Mouse (Mus musculus) 416B (cell line): ENCODE results near the gene Dach2.
"Not testable (repeated sequence)": the region's sequence is repeated elsewhere in the genome, so short reads cannot be mapped to it uniquely, and the experiment has no call there.

Experiments used
- DNase-seq: peaks from one replicate; pipeline ENCODE4 v3.0.0; 2011; ENCODE audit warnings: low read depth

The Dach2 gene

DNA sequence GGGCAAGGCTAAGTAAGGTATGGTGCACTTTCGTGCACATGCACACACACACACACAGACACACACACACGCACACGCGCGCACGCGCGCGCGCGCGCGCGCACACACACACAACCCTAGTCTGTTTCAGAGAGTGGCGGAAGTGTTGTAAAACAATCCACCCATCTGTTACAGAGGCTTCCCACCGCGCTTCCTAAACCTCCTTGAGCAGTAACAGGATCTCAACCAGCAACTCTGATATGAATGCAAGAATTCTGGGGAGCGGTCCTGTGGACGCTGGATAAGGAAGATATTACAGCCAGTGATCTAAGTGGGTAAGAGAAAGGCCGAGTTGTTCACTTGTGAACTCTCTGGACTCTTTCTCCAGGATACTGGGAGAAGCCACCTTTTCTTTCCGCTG lies at the start of gene Dach2:
Gene Dach2 (plus strand): TSS at position 107 of the 400 bp plus-strand sequence.
- DNase-seq = no peak

DNA sequence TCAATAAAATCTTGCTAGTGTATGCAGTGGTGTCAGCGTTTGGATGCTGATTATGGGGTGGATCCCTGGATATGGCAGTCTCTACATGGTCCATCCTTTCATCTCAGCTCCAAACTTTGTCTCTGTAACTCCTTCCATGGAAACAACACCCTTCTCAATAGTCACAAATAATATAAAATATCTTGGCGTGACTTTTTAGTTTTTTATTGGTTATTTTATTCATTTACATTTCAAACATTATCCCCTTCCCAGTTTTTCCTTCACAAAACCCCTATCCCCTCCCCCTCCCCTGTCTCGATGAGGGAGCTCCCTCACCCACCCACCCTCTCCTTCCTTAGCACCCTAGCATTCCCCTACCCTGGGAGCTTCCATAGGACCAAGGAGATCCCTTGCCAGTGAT lies 44.9 kb upstream of the Dach2 start:
- not testable (repeated sequence) for DNase-seq

DNA sequence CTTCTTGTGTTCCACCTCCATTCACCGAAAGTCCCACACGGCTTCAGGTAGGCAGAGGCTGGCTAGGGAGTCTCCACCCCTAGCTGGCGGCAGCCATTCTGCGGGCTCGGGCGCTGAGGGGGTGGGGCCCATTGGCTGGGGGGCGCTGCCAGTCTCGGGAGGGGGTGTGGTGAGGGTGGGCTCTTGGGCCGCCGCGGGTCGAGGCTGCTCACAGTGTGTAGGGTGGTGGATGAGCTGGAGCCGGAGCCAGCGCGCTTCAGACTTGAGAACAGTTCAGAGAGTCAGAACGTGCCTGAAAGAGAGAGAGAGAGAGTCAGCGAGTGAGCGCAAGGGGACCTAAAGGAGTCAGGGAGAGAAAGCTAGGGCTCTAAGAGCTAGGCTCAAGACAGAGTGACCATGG lies 721 bp downstream of the Dach2 start:
- no peak for DNase-seq

DNA sequence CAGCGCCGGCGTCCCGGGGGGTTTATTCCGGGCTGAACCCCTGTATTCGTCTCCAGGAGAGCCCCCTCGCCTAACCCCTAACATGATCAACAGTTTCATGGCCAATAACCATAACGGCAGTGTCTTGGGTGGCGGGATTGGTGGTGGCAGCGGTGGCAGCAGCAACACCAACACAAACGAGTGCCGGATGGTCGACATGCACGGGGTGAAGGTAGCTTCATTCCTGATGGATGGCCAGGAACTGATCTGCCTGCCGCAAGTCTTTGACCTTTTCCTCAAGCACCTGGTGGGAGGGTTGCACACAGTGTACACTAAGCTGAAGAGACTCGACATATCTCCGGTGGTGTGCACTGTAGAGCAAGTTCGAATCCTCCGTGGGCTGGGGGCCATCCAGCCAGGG lies 1.2 kb downstream of the Dach2 start:
- DNase-seq = no peak

DNA sequence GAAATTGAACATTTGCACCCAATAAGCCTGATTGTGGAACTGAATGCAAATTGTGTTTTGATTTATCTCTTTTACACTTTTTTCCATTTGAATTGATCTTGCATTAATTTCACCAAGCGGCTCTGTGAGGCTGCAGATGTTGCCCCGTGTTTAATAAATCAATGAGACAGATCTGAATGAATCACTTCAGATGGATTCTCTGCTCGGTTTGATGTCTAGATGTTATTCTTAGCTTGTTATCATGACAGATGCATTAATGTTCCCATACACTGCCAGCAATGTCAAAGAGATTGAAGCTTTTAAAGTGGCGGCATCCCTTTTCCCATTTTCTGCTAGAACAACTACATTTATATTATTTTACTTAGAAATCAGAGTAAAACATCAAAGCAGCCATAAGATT lies 7.0 kb downstream of the Dach2 start:
- no peak for DNase-seq

DNA sequence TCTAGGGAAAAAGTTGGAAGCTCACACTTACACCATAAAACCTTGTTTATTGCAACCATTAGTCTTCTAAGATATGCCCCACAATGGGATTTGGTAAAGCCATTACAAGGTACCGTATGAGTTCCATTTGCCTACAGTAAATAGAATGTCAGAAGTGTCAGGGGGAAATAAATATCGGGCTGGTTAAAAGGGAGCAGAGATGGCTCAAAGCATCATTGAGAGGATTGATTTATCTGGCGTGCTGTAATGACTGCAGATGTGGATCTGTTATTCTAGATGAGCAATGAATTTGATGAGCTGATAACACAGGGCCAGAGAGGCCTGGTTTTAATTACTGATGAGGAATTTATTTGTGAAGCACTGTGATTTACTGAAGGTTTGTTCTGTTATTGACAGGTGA lies 40.8 kb downstream of the Dach2 start:
- no peak for DNase-seq

DNA sequence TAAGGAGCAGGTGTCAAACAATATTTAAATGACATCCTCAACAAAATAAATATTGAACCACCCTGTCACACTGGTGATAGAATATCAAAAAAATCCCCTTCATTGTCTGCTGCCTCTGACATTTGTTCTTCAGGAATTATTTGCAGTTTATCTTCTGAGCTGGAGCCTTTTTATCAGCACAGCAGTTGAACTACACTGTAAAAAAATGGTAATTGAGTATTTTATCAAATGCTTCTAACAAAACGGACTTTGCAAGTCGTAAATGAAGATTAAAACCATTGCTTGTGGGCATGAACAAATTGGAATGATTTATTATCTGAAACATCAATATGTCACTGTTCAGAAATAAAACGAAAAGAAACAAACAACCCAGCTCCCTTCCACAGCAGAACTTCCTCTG lies 97.1 kb downstream of the Dach2 start:
- DNase-seq = no peak

DNA sequence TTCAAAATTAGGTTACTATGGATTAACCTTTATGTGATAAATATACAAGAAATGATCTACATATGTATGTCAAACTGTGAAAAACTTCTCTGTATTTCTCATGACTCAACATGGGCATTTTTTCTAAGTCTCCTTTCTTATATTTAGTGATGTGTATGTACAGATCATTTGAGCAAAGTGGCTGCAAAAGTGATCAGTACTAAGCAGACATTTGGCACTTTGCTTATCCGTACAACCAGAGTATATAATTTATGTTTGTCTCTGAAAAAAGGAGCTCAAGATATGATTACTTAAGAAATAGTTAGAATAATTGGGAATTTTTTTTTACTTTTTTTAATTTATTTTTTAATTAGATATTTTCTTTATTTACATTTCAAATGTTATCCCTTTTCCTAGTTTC lies 111.4 kb downstream of the Dach2 start:
- no peak for DNase-seq

DNA sequence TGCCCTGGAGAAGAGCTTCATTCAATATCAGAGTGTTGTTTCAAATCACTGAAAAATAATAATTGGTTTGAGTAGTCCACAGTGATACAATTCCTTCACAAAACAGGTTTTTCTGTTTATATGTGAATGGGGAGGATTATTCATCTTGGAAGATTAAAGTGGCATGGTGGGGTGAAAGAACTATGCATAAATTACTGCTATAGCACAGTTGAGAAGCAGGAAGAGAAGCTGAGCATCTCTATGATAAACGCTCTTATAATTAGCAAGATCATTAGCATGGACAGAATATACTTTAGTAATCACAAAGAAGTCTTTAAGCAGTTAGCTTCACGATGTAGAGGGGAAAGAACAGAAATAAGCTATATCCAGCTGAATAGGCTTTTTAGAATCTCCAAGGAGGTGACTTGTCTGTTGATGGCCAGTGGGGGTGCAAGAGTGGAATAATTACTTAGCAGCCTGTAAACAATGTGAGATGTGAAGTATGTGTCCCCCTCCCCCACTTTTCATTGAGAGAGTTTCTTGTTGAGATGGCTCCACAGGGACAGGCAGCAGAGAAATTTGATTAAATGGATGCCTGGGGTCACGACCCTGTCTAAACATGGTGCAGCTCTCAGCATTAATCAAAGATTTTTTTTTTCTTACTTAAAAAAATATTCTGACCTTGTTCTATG lies 124.3 kb downstream of the Dach2 start:
- no peak for DNase-seq

DNA sequence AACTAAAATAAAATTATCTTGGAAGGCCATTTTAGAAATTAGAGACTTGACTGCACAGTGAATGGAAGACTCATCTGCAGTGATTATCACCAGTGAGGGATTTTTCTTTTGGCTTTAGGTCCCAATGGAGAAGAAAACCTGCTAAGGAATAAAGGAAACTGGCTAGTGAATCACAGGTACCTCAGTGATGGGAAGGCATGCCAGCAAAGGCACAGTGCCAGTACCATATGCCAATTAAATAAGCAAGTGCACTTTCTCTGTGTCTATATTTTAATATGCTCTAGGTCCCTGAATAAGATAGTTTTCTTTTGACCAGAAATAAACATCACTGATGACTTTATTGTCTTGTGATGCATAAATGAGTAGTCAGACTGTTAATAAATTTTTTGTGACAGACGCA lies 184.8 kb downstream of the Dach2 start:
- no peak for DNase-seq

DNA sequence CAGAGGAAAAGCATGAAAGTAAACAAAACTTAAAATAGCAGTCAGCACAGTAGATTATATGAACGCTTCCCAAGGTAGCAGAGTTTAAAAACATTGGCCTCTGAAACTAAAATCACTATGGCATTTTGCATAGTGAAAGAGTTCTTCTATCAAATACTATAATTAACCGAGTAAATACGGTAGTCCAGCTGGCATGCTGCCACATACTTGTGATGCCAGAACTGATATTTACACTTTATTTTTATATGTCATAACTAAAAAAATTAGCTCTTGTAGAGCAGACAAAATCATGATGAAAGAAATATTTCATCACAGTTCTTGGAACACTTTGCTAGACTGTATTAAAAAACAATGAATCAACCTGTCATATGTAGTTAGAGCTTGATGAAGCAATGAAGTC lies 247.8 kb downstream of the Dach2 start:
- DNase-seq = peak; percentile 6

DNA sequence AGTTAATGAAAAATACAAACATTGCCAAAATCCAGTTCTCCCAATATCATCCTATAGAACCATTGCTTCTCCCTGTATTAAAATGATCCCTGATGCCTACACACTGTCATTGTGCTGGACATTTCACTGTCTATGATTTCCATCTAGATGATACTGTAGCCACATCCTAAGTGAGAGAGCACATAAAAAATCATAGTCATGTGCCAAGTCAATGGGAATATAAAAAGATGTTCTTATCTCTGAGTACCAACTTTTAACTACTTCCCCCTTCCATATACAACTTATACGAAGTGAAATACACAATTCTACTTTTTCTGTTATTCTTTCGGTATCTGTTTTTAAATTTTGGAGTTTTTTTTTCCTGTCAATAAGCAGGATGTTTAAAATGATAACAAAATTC lies 266.6 kb downstream of the Dach2 start:
- peak; percentile 36 for DNase-seq

DNA sequence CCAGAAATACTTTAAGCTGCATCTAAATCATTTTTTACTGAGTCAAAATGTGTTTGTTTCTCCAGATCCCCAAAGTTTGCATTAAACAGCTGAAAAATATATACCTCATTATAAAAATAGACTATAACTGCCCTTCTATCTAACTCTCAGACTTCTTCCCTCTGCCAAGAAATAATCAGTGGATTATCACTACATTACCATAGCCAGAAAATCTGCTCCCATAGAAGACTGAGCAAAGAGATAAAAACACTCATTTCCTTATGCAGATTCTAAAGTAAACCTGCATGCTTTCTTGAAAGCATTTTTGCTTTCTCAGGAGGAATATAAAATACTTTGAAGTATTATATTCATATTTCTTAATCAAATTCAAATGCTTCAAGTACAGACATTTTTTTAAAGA lies 368.8 kb downstream of the Dach2 start:
- DNase-seq = no peak

DNA sequence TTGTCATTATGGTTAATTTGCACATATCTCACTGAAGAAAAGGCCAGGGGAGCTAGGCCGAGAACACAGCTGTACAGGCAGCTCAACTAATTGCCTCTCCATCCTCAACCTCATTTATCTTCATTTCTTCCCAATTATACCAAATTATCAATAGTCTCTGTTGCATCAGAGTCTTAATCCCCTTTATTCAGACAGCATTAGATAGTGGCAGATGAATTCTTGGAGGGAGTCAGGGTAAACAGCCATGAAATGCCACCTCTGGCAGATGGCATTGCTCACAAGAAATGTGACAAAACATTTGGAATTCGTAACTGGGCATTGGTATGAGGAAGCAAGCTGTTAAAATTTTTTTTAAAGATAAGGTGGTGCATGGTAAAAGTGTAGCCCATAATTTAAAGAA lies 389.9 kb downstream of the Dach2 start:
- no peak for DNase-seq

DNA sequence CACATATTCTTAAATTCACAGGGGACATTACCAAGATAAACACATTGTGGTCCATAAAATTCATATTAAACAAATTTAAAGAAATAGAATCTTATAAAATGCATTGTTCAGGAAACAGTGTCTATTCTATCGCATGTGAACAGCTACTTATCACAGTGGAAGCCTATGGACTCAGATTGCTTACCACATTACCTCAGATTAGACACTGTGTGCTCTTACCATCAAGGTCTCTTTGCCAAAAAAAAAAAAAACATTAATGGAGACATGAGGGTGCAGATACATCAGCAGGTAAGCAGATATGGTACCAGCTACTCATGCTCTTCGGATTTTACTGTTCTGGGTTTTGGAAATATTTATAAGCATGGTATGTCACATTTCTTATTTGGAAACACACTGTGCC lies 415.1 kb downstream of the Dach2 start:
- no peak for DNase-seq

DNA sequence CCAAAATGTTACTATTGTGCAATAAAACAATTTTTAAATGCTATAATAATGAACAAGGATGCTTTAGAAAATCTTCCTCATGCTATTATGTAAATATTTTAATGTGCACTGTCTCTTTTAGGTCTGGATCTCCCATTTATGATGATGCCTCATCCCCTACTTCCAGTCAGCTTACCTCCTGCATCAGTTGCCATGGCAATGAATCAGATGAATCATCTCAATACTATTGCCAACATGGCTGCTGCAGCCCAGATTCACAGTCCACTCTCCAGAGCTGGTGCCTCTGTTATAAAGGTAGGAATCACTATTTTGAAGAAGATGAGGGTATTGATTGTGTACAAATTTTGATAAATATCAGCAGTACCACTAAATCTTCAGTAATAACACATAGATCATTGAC lies 426.8 kb downstream of the Dach2 start:
- no peak for DNase-seq

DNA sequence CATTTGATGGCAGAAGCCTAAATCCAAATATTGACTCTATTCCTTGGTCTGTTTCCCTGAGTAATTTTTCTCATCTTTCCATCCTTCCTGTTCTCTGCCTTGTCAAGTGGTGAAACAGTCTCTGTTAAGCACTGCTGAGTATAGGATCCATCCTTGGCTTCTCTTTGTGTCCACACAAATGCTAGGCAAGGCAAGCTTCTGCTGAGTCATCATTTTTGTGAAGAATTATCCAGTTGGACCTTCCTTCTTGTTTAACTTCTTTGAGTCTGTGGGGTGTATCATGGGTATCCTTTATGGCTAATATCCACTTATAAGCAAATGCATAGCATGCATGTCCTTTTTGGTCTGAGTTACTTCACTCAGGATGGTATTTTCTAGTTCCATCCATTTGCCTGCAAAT lies 449.8 kb downstream of the Dach2 start:
- no peak for DNase-seq

DNA sequence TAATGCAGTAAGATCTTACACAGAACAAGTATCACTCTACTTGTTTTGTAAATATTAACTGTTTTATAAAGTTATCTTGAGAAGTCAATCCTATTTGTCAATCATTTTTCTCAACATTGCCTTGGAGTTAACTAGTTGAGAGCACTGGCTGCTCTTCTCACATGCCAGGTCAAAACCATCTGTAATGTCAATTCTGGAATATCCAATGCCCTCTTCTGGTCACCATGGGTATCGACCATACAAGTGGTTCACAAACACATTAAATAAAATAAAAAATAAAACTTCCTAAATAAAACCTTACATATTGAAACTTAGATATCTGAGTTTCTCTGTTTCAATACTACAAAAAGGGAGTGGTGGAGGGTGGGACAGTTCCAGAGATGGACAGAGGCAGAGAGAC lies 495.0 kb downstream of the Dach2 start:
- DNase-seq = peak; percentile 33

DNA sequence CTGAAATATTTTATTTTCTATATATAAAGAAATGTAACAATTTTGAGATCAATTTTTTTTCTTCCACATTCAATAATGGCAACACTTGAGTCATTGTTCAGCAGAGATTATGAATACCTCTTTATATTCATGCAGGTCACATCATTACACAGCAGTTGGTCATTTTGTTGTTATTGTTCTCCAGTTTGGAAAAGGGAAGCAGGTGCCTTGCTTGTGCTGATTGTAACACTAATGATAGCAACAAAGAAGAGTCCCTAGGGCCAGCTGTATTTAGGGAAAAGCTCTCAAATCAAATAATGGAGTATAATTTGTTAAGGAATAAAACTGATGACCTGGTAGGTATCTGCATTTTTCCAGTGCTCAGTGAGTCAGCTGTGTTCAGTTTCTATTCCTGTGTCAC lies 513.1 kb downstream of the Dach2 start:
- no peak for DNase-seq

DNA sequence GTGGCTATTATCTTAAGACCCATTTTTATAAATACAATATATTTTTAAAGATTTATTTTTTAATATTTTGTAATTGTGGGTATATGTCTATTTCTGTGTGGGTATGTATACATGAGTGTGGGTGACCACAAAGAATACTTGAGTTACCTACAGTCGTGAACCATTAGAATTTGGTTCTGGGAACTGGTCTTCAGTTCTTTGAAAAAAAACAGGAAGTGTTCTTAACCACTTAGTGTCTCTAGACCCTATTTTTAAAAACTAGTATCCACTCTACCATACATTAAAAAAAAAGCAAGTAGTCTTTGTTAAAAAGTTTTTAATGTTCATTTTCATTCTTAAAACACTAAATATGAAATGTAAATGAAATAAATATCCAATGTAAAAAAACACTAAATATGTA lies 529.5 kb downstream of the Dach2 start:
- peak; percentile 27 for DNase-seq

DNA sequence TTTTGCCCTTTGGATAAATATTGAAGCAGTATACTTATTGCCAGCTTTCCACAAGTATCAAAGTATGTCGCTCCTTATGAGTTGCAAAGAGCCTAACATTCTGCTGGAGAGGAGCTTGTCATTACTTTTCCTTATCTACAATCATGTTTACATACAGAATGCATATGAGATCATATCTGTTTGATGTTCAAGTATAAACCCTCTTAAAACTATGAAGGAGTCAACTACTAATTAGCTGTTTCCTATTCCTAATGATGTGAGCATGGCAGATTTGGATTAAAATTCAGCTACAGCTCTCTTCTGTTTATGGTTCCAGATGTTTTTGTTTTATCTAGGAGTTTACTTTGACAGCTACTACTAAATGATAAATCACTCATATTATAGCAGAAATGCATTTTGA lies 535.8 kb downstream of the Dach2 start:
- no peak for DNase-seq

DNA sequence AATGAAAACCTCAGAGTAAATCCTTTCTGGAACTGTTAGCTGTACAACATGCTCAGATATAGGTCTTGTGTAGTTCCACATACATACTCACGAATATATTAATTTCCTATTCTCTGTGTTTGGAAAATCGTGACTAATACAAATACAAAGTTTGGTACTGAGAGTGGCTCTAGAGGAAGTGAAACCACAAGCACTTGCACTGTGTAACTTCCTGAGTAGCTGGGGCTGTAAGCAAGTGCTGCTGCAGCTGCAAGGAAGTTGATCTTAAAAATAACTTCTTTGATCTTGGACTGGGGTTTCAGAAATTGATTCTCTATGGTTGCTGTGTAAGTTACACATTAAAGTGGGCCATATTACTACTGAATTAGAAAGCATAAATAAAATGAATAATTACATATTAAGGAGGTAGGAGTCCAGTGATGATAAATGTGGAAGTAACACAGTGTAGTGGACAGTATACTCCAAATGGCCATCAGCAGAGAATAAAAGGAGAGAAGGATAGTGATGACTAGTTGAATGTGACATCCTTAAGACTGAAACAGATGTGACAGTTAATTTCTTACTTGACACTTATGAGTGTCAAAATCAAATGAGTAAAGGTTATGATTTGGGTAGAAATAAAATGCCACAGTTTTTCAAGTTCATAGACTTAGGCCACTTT lies 570.7 kb downstream of the Dach2 start:
- peak; percentile 86 for DNase-seq
